Mouse (Mus musculus): ENCODE data around the gene Slc6a19.
"Not testable (repeated sequence)": the region's sequence is repeated elsewhere in the genome, so short reads cannot be mapped to it uniquely, and the experiment has no call there.

Gene Slc6a19

DNA sequence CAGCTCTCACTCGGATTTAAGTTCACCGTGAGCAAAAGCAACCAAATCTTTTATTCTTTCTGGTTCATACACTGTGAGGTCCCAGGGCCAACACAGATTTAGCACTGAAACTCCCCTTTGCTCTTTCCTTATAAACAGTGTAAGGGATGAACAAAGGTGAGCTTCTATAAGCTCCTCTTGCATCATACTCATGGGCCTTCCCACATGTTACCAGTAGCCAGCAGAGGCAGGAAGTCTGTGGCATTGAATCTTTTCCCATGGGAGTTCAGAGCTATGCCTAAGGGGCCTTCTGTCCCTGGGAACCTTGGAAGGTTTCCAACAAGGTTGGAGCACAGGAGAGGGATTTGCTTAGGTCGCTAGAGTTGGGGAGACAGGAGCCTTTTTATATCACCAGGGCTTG lies 7.6 kb upstream of the Slc6a19 start:
- no peak for DNase-seq (ENCODE audit: low spot score)

DNA sequence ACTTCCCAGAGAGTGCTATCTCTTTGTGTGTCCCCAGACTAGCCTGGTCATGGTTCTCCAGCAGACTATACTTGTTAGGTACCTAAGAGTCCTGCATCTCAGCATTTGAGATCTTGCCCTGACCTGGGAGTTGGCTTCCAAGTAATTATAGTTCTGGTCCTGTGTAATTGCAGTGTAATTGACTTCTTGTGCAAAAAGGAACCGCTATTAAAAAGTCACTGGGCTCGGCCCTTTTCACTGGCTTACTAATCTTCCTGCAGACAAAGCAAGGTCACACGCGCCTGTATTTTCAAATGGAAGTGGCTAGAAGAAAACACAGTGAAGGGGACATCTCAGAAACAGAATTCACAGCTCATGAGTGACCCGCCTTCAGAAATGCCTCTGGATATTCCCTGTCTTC lies 7.1 kb upstream of the Slc6a19 start:
- no peak for DNase-seq (ENCODE audit: low spot score)

DNA sequence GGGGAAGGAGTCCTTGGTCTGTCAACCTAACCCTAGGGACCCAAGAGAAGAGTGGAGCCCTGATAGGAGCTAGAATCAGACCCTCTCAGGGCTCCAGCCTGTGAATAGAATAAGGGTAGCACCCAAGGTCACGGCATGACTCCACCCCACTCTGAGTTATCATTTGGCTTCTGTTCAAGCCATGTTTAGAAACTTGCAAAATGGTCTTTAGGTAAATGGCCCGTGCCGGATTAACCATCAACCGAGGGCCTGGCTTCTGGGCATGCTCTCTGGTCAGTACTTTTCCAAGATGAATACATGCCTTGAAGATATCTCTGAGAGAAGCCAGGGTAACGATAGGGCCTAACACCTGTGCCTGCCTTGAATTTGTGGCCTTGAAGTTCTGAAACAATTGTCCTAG lies 6.6 kb upstream of the Slc6a19 start:
- no peak for DNase-seq (ENCODE audit: low spot score)

DNA sequence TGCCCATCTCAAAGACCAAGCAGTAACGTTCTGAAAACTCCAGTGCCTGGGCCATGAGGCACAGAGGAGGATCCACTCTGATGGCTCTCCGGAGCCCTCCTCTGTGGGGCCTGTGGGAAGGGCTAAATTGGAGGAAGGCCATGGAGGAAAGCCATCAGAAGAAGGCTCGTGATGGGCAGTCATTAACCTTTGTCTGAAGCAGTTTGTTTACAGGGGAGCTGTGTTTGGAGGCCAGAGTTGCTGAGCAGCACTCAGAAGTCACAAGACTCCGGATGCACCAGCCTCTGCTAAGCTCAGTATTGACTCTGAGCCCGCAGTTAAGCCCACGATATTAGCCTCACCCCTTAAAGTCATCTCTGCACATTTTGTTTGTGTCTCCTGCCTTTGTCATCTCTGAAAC lies 4.8 kb upstream of the Slc6a19 start:
- no peak for DNase-seq (ENCODE audit: low spot score)

DNA sequence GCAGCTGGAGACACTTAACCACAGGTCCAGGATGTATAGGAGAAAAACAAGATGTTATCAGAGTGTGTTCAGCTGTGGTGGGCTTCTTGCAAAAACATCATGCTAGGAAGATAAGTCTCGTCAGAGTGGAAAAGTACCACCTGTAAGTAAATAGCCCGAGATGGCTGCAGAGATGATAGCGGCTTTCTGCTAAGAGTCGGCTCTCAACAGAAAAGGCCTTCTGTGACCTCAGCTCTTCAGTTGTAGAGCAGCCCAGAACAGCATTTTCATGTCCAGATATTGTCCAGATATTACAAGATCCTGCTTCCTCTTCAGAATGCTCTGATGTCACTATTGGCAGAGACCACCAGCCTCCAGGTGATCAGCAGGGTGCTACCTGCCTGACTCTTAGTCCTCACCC lies 1.2 kb downstream of the Slc6a19 start:
- DNase-seq (ENCODE audit: low spot score) = not testable (repeated sequence)

DNA sequence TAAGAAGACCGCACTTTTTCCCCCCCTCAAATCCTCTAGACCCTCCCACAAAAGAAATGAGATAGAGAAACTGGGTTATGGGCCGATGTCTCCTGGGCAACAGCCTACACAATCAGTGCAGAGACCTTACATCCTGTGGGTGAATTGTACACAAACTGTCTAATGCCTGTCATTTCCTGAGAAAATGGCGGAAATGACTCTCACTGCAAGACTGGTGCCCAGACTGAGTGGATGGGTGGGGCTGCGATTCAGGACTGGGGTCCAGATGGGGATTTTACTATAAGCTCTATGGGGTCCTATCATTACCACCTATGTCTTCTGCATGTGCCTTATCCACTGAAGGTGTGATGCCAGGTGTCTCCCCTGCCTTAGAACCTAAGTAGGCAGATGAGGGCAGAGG lies 1.9 kb downstream of the Slc6a19 start:
- DNase-seq (ENCODE audit: low spot score) = no peak

DNA sequence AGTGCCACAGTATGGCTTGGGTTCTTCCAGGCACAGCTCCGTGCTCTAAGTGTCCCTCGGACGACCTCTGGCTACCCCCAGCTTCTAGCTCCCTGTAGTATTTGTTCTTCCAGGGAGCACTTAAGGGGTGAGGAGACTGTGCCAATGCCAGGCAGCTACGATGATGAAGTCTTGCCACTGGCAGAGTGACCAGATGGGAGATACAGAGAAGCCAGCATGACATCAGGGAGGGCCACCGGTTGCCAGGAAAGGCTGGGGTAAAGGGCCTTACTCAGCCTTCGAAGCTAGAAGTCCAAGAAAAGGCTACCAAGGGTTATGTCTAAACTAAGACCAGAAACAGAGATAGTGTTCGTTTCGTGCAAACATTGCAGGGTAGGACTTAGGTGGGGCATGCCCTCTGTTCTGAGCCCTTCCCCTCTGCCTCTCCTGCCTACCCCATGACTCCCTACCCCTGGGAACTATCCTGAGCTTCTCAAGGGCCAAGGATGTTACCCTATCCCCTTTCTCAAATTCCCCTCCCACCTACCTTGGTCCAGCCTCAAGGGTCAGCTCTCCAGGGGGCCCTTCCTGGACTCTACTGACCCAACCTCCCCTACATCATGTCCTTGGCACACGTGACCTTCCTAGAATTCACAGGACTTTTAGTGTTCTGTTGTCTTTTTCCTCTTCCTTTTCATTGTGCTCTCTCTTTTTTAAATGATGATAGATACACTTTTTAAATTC lies 3.3 kb downstream of the Slc6a19 start:
- DNase-seq (ENCODE audit: low spot score) = no peak

DNA sequence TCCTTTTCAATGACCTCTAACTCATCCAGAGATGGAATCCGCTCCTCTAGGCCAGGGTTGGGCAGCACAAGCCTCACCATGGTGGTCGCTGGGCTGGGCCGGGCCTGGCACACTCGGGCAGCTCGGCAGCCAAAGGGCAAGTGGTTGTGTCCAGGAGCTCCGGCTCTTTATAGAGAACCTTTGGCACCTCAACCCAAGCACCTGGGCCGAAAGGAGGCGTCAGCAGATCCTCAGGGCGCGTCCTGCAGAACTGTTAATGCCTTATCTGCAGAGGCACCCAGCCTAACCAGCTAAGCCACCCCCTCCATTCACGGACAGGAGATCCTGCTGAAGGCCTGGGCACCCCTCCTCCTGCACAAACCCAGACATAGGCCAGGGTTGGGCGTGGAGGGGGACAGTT lies 4.1 kb downstream of the Slc6a19 start:
- DNase-seq (ENCODE audit: low spot score) = no peak

DNA sequence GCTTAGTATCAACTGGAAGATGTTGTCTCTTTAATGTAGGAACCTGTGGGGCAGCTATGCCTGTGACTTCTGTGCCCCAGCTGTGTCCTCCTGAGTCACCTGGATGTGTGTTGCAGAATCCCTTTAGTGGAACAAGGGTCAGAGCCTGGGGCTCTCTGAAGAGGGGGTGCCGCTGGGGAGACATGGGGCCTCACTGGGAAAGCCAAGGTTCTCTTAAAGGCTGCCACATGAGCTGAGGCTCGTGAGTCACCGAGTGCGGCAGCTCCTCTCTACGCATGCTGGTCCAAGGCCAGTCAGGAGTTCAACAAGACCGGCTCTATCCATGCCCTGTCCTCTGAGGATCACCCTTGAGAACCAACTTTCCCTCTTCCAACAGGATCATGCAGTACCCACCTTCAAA lies 5.0 kb downstream of the Slc6a19 start:
- no peak for DNase-seq (ENCODE audit: low spot score)

DNA sequence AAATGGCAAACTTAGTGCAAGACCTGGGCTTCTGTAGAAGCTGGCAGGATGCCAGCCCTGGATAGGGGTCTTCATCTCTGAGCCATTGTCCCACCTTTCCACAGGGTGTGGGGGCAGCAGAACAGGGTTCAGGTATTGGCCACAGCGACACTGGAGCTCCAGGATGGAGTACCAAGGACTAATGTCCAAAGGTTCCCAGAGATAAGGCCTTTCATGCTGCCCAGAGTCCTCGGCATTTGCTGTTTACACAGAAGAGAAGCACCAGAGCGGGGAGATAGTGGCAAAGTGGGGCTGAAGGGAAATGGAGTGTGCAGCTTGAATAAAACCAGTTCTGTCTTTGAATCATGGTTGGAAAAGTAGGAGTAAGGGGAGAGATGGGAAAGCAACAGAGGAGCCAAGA lies 8.1 kb downstream of the Slc6a19 start:
- no peak for DNase-seq (ENCODE audit: low spot score)

DNA sequence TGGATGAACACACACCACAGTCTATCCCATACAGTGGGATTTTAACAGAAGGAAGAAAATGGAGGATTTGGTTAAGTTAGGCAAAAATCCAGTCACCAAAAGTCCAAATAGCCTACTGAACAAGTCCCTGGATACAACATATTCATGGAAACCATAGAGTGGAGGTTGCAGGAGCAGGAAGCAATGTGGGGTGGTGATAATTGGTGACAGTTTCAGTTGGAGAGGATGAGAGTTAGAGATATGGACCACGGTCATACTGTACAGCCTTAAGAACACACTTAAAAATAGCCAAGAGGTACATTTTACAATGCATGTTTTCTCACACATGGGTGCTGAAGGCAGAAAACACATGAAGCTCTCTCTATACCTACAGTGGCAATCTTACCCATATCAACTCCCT lies 9.7 kb downstream of the Slc6a19 start:
- no peak for DNase-seq (ENCODE audit: low spot score)

DNA sequence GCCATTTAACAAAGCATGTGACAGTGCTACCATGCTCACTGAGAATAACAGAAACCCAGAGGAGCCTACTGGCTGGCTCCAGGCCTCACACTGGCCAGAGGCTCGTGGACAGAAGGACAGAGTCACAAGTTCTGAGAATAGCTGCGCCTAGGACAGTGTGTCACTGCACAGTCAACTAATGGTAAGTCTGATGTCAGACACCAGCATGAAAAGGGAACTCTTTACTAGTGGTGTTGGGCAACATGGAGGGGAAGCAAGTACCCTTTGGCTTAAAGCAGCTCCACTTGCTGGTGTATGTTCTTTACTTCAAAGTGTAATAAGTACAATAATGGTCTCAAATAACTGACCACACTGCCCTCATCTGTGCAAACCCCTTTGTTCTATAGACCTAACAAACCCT lies 11.3 kb downstream of the Slc6a19 start:
- no peak for DNase-seq (ENCODE audit: low spot score)

DNA sequence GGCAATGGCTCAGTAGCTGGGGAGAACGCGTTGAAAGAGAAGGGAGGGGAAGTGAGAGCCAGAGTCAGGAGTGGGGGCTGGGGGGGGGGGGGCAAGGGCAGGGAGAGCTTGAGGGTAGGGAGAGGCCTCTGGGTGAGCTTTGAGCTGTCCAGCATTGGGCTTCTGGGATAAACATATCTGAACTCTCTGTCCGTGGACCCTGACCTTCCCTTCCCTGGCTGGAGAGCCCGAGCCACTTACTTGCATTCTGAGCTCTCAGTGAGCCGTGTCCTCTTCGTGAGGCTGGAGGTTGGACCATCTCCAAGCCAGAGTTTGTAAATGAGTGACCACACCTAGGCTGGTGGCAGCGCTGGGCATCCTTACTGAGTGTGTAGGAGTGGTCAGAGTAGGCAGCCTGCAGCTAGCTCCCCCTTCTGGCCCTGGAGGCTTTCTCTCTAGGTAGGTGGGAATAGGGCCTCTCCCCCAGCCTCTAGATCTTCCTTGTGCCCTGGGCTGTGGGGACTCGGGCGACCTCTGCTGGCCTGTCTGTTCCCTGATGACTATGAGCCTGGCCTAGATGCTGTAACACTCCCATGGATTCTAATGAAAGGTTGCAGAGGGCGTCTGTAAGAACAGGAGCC lies 12.3 kb downstream of the Slc6a19 start:
- no peak for DNase-seq (ENCODE audit: low spot score)

DNA sequence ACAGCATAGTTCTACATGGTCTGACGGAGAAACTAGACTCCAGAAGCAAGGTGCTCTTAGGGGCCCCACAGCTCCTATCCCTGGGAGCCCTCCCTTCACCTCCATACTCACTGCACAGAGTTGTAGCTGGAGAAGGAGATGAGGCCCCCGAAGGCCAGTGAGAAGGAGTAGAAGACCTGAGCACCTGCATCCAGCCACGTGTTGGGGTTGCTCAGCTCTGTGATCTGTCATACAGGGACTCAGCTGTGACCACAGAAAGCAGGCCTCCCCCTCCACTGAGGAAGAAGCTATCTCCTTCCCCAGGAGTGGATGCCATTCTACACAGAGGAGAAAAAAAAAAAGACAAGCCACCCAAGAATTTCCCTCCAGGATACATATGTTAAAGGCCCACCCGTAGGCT lies 15.7 kb downstream of the Slc6a19 start:
- no peak for DNase-seq (ENCODE audit: low spot score)

DNA sequence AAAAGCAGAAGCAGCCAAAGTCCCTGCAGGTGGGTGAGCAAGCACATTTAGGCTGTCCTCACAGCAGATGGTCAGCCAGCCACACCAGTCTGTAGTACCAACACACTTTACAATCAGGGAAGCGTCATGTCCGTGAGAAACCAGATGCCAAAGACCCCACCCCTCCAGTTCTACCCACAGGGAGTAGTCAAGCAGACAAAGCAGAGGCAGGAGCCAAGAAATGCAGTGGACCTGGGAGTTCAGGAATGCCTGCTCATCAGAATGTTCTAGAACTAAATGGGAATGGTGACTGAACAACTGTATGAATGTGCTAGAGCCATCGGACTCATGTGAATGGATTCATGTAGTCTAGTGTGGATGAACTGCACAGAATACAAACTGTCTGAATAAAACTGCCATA lies 17.1 kb downstream of the Slc6a19 start:
- no peak for DNase-seq (ENCODE audit: low spot score)

DNA sequence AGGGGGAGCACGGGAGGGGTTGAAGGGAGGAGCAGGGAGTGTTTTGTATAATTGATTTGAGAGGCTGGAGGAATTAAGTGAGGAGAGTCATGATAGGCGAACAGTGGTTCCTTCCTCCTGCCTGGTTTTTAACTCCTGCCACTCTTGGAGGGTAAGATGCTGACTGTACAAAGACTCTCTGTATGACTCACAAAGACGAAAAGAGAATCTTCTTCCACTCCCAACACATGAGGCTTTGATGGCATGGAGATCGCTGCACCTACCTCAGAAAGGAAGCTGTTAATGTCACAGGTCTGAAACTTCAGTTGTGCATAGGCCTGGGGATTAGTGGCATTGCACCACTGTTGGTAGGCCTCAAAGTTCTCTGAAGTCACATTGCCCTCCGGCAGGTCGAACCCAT lies 19.2 kb downstream of the Slc6a19 start:
- no peak for DNase-seq (ENCODE audit: low spot score)

DNA sequence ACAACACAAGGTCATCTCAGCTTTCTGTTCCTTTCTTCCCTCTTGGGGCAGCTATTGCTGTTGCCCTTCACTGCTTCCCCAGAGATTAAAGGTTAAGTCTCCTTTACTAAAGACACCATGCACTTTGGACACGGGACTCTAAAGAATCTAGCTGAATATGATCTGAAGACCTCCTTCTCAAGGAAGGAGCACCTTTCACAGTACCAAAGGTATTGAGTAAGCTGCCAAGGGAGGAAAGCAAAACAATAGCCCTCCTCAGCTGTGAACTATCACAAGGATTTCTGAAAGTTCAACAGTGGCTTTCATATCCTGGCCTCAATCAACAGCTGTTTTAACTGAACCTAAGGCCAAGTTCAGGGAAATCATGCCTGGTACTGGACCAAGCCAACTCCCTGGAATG lies 20.3 kb downstream of the Slc6a19 start:
- no peak for DNase-seq (ENCODE audit: low spot score)

DNA sequence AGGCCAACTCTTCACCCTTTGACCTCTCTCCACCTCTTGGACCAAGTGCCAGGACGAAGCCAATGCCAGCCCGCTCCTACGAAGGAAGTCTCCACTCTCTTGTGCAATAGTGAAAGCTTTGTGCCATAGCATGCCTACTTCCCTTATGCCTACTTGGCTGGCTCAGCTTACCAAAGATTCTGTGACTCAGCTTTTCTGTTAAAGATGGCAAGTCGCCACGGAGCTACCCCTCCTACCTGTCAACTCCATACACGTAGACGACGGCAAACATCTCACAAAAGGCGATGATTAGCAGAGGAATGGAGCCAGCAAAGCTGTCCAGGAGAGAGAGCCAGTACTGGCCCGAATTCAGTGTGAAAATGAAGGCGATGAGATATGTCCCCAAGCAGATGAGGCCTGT lies 21.0 kb downstream of the Slc6a19 start:
- no peak for DNase-seq (ENCODE audit: low spot score)

DNA sequence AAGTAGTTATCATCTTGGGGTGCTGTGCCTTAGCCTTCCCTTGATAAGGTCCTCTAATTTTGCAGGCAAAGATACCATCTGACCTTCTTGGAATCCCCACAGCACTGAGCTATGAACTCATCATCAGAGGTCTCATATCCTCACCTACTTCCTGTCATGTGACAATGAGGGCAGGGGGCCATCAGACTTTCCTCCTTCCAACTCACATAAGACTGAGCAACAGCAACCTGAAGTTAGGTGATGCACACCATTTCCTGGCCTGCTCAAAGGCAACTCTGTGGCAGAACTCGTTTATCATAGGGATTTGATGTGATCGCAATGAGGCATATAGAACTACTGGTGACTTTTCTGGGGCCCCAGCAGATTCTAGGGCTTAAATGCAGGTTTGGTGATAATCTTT lies 22.4 kb downstream of the Slc6a19 start:
- DNase-seq (ENCODE audit: low spot score) = no peak

DNA sequence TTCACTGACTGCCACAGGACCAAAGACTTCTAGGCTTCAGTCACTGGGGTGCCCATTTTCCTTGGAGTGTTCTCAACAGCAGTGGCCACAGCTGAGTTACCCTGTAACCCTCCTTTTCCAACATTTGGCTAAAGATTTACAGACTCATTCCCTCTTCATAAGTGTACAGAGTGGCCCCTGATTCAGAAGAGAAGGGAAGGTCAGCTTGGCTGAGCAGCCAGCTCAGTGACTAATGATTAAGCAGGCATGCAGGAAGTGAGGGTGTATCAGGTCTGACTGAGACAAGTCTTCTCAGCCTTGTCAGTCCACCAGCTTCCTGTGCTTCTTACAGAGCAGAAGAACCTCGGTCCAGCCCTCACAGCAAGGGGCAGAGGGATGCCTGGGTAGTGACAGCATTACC lies 24.3 kb downstream of the Slc6a19 start:
- DNase-seq (ENCODE audit: low spot score) = no peak

DNA sequence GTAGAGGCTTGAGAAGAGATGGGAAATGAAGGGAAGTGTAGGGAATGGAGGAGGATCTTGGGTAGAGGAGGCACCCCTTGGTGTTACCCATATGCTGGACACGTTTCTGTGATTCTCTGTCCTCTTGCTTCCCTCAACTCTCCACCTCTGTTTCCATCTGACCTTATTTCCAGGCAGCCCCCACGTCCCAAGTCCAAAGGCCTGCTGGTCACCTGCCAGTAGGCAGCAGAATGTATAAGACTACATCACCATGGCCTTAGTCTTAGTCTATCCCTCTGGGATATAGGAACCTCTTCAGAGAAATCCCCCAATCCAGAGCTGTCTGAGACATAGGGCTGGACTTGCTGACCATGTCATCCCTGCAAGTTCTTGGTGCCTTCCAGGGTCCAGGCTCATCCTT lies 25.4 kb downstream of the Slc6a19 start:
- no peak for DNase-seq (ENCODE audit: low spot score)

DNA sequence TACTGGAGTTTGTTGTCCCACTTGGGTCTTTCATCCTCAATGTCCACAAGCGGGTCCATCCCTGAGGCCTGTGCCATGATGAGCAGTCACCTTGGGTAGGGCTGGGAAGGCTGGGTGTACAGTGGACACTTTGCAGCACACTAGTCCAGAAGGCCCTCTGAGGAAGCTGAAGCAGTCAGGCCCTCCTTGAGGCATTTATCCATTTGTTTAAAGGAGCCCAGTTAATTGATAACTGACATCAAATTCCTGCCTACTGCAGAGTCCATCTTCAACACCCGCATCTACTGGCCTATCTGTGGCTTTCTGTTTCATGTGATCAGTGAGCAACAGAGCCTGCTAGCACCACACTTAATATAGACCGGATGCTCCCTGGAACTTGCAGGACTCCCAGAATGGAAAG lies 26.8 kb downstream of the Slc6a19 start, which contains the start of gene Slc6a18:
Gene Slc6a18 (minus strand): TSS at position 171 of the 400 bp plus-strand sequence.
- DNase-seq (ENCODE audit: low spot score) = no peak

DNA sequence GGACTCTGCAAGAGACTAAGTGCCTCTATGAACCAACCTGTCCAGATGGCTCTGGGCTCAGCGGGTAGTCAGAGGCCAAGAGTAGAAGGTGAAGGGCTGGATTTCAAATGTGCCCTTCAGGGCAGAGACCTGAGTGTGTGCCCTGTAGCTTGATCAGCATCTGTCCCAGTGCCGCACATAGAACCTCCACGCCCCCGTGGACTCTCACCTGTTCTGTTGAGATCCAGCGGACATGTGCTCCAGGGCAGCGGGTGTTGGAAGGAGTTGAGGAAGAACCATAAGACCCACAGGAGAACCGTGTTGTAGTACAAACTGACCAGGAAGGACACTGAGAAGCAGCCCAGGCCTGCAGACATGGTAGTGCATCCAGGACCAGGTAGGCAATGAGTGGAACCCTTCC lies 29.5 kb downstream of the Slc6a19 start:
- DNase-seq (ENCODE audit: low spot score) = no peak

DNA sequence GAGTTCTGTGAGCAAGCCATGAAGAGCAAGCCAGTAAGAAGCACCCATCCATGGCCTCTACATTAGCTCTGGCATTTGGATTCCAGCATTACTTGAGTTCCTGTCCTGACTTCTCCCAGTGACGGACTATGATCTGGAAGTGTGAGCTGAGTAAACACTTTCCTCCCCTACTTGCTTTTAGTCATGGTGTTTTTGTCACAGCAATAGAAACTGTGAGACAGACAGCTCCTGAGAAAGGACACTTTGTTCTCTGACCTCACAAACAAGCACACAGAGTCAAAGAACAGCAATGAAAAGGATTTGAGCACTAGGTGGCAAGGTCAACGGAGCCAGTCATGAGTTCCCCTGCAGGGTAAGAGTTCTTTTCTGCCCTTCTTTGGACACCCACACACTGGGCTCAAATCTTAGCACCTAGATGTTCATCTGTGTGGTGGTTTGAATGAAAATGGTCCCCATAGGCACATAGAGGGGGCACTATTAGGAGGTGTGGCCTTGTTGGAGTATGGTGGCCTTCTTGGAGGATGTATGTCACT lies 44.4 kb downstream of the Slc6a19 start:
- no peak for DNase-seq (ENCODE audit: low spot score)
